Mouse (Mus musculus) hindbrain, postnatal 0 days (tissue): ENCODE measurements around the gene Usp48. TPM values are rescaled to one million over a fixed set of nuclear protein-coding genes. Genes with fewer than 3 reads are reported as not detected.

Experiments
- ATAC-seq: fragments of 200-750 bp; cut with Nextera tagmentation; 2 replicates; pipeline ENCODE4 v1.8.0; 2017; ENCODE audit warnings: mild to moderate bottlenecking, moderate TSS enrichment, moderate library complexity
- DNase-seq: peaks from one replicate; pipeline ENCODE4 v3.0.0-alpha.2; 2015; ENCODE audit warnings: low spot score
- H3K27ac ChIP-seq: fragments of 300-500 bp; sonication (generic); 2 replicates; pipeline ENCODE4 v1.5.1; 2014; ENCODE audit warnings: mild to moderate bottlenecking
- H3K27me3 ChIP-seq: fragments of 300-500 bp; sonication (generic); 2 replicates; pipeline ENCODE4 v1.6.1; 2014; ENCODE audit warnings: low read length, mixed read lengths; ENCODE audit not compliant: insufficient read depth
- H3K36me3 ChIP-seq: fragments of 300-500 bp; sonication (generic); 2 replicates; pipeline ENCODE4 v1.6.1; 2014; ENCODE audit warnings: low read length, mixed read lengths; ENCODE audit not compliant: insufficient read depth
- H3K4me1 ChIP-seq: fragments of 300-500 bp; sonication (generic); 2 replicates; pipeline ENCODE4 v1.6.1; 2014; ENCODE audit warnings: antibody characterized with exemption, low read length, mixed read lengths; ENCODE audit not compliant: insufficient read depth
- H3K4me2 ChIP-seq: fragments of 300-500 bp; sonication (generic); 2 replicates; pipeline ENCODE4 v1.6.1; 2014; ENCODE audit warnings: low read depth, mild to moderate bottlenecking, low read length, moderate library complexity, mixed read lengths
- H3K4me3 ChIP-seq: fragments of 300-500 bp; sonication (generic); 2 replicates; pipeline ENCODE4 v1.5.1; 2014; ENCODE audit warnings: low read length
- H3K9ac ChIP-seq: fragments of 300-500 bp; sonication (generic); replicated peaks from 2 replicates; pipeline ENCODE4 v1.6.1; 2014; ENCODE audit warnings: mild to moderate bottlenecking, low read length, moderate library complexity, mixed read lengths
- H3K9me3 ChIP-seq: fragments of 300-500 bp; sonication (generic); 2 replicates; pipeline ENCODE4 v1.6.1; 2016; ENCODE audit warnings: low read length, mixed read lengths
- CTCF ChIP-seq: IDR thresholded peaks from 2 replicates; pipeline ENCODE4 v1.5.1; 2016; ENCODE audit warnings: antibody characterized with exemption, control low read depth, low read depth
- WGBS: fragments of 180-500 bp; shearing (Covaris S2); extraction: QIAGEN DNeasy Blood & Tissue Kit; methylation state at CpG from one replicate; pipeline ENCODE4 v1.1.7; 2014; 5-methylcytosine and 5-hydroxymethylcytosine counted together
- polyA plus RNA-seq: library from polyadenylated mRNA; unstranded; fragments of >200 nt; fragmentation: Nextera tagmentation; extraction: Ambion mirVana; gene quantifications from 2 replicates; pipeline ENCODE4 v1.2.1, GENCODE M21; 2015
- total RNA-seq: library from RNA; depleted of rRNA; stranded (reverse); fragments of >200 nt; gene quantifications from 2 replicates; pipeline ENCODE4 v1.2.3, GENCODE M21; 2014

Gene Usp48
- total and polyA plus RNA-seq, 2 experiments from 2014 or later: 45.6 to 63.8 TPM

DNA sequence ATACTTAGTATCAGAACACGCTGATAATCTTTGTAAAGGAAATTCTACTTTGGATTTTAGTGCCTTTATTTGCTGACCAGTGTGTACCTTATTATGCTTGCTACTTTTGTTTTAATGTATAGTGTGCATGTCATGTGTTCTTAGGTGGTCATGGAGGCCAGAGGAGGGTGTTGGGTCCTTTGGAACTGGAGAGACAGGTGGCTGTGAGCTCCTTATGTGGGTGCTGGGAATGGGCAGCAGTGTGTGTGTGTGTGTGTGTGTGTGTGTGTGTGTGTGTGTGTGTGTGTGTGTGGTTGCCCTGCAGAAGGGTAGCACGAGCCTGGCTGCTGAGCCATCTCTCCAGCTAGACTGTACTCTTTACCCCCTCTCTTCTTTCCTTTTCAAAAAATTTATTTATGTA is 13.5 kb downstream of the Usp48 start:
- H3K36me3 ChIP-seq: peaks cover 53% of the 10 kb centered on the region

DNA sequence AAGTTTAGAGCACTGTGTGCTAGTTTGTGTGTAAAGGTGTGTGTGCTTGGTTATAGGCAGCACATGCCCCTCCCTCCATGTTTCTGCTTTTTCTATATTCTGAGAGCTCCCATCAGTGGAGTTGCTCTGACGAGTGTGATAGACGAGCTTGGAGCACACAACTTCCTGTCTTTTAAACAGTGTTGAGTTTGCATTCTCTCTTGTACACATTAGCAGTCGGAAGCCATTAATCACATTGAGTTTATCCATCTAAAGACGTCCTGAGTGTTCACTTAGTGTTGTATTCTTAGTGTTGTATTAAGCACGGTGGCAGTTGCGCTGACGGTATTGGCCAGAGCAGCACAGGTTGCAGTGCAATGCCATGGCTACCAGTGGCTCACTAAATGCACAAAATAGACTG is 15.7 kb downstream of the Usp48 start:
- no peaks in the 10 kb centered on the region for H3K27me3 ChIP-seq
- H3K4me1 ChIP-seq: no peaks in the 10 kb centered on the region
- 85% methylated on average over 7 of the region's 7 CpGs for WGBS
- no peaks in the 10 kb centered on the region for H3K9me3 ChIP-seq
- no peak overlapping the region for H3K4me3 ChIP-seq
- no peak overlapping the region for H3K4me2 ChIP-seq
- no peak overlapping the region for H3K9ac ChIP-seq
- DNase-seq (no peak), ATAC-seq (no peak)
- TF ChIP-seq CTCF: no peak
- H3K36me3 ChIP-seq: peaks cover 60% of the 10 kb centered on the region
- H3K27ac ChIP-seq: no peak overlapping the region

More for the DNA sequence above, 13.5 kb downstream of the Usp48 start:
- Histone ChIP-seq H3K27me3 (no peaks in the 10 kb centered on the region), H3K4me2 (no peak overlapping the region), H3K4me3 (no peak overlapping the region), H3K9ac (no peak overlapping the region), H3K4me1 (no peaks in the 10 kb centered on the region; the same call in 1 of the 2 replicates), H3K9me3 (no peaks in the 10 kb centered on the region), H3K27ac (no peak overlapping the region)
- 100% methylated on average over 2 of the region's 2 CpGs for WGBS
- no peak for DNase-seq
- TF ChIP-seq CTCF: no peak
- no peak for ATAC-seq

- WGBS: 87% methylated on average over 7 of the region's 7 CpGs
- no peaks in the 10 kb centered on the region for H3K9me3 ChIP-seq
- DNase-seq (no peak), ATAC-seq (no peak)
- no peak for TF ChIP-seq CTCF
- H3K27ac ChIP-seq: no peak overlapping the region
- H3K27me3 ChIP-seq: no peaks in the 10 kb centered on the region
- H3K4me2 ChIP-seq: no peak overlapping the region
- no peak overlapping the region for H3K9ac ChIP-seq
- no peak overlapping the region for H3K4me3 ChIP-seq
- peaks cover 60% of the 10 kb centered on the region for H3K36me3 ChIP-seq
- no peaks in the 10 kb centered on the region for H3K4me1 ChIP-seq
Measured at GRCm38 (mm10) chr4:137609702-137610101, 16.1 kb downstream of the Usp48 start.

- WGBS: 84% methylated on average over 15 of the region's 15 CpGs
- TF ChIP-seq CTCF: no peak
- peaks cover 62% of the 10 kb centered on the region for H3K36me3 ChIP-seq
- no peak overlapping the region for H3K9ac ChIP-seq
- DNase-seq (no peak), ATAC-seq (no peak)
- no peak overlapping the region for H3K4me2 ChIP-seq
- no peaks in the 10 kb centered on the region for H3K4me1 ChIP-seq
- H3K9me3 ChIP-seq: no peaks in the 10 kb centered on the region
- no peak overlapping the region for H3K4me3 ChIP-seq
- no peak overlapping the region for H3K27ac ChIP-seq
- no peaks in the 10 kb centered on the region for H3K27me3 ChIP-seq
Measured at GRCm38 (mm10) chr4:137610256-137610655, 16.7 kb downstream of the Usp48 start.

- DNase-seq (no peak), ATAC-seq (no peak)
- Histone ChIP-seq H3K9ac (no peak overlapping the region), H3K4me1 (no peaks in the 10 kb centered on the region), H3K4me3 (no peak overlapping the region), H3K4me2 (no peak overlapping the region), H3K9me3 (no peaks in the 10 kb centered on the region), H3K36me3 (peaks cover 49% of the 10 kb centered on the region), H3K27ac (no peak overlapping the region), H3K27me3 (no peaks in the 10 kb centered on the region)
- WGBS: 91% methylated on average over 8 of the region's 8 CpGs
- TF ChIP-seq CTCF: no peak
Measured at GRCm38 (mm10) chr4:137622847-137623246, 29.3 kb downstream of the Usp48 start.

- 48% methylated on average over 8 of the region's 8 CpGs for WGBS
- no peak for TF ChIP-seq CTCF
- no peak overlapping the region for H3K27ac ChIP-seq
- no peaks in the 10 kb centered on the region for H3K27me3 ChIP-seq
- H3K4me3 ChIP-seq: no peak overlapping the region
- no peaks in the 10 kb centered on the region for H3K9me3 ChIP-seq
- peaks cover 50% of the 10 kb centered on the region for H3K36me3 ChIP-seq
- no peak overlapping the region for H3K4me2 ChIP-seq
- H3K9ac ChIP-seq: no peak overlapping the region
- ATAC-seq (no peak), DNase-seq (no peak)
- H3K4me1 ChIP-seq: no peaks in the 10 kb centered on the region
Measured at GRCm38 (mm10) chr4:137627476-137628235, 34.1 kb downstream of the Usp48 start.

DNA sequence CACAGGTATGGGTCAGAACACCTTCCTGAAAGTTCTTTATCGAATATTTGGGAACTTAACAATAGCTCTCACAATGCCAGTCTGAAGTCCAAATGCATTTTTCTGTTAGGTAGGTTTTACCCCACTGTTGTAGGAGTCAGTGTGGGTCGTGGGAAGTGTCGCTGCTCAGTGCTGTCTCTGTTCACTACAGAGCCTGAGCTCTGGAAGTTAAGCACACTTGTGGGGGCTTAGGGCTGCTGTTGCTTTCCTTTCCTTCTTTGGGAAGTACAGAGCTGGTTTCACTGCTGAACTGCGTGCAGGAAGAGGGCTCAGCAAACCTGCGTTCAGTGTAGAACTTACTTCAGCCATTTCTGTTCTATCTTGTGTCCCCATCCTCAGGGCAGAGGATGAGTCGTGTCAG is 34.8 kb downstream of the Usp48 start:
- Histone ChIP-seq H3K9ac (no peak overlapping the region), H3K36me3 (peaks cover 50% of the 10 kb centered on the region), H3K27ac (no peak overlapping the region), H3K4me3 (no peak overlapping the region), H3K27me3 (no peaks in the 10 kb centered on the region), H3K4me2 (no peak overlapping the region), H3K4me1 (no peaks in the 10 kb centered on the region), H3K9me3 (no peaks in the 10 kb centered on the region)
- no peak for TF ChIP-seq CTCF
- 82% methylated on average over 6 of the region's 6 CpGs for WGBS
- ATAC-seq: no peak
- DNase-seq: no peak
